Mouse (Mus musculus): ENCODE data around the gene Tspan18.

Gene Tspan18

DNA sequence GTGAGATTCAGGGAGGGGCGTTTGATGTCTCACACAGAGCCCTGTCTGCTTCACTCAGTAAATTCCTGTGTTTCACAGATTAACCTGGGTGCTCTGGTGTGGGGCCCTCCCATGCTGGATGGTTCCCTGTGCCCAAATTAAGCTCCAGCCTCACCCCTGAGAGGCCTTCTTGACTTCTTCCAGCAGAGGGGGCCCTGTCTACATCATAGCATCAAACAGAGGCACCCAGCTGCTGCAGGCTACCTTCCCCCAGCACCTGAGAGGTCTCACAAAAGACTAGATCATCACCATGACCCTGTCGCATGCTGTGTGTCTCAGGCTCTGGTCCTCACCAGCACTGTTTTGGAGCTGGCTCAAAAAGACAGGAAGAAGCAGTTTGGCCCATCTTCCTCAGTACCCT, 121.9 kb downstream of the Tspan18 start:
- no peak for DNase-seq

GRCm38 (mm10) chr2:93206126-93206525, 128.2 kb downstream of the Tspan18 start:
- DNase-seq: no peak

GRCm38 (mm10) chr2:93204571-93204970, 129.7 kb downstream of the Tspan18 start:
- no peak for DNase-seq

GRCm38 (mm10) chr2:93203682-93204081, 130.6 kb downstream of the Tspan18 start:
- DNase-seq: peak; percentile 72

GRCm38 (mm10) chr2:93202782-93203181, 131.5 kb downstream of the Tspan18 start:
- DNase-seq: no peak

DNA sequence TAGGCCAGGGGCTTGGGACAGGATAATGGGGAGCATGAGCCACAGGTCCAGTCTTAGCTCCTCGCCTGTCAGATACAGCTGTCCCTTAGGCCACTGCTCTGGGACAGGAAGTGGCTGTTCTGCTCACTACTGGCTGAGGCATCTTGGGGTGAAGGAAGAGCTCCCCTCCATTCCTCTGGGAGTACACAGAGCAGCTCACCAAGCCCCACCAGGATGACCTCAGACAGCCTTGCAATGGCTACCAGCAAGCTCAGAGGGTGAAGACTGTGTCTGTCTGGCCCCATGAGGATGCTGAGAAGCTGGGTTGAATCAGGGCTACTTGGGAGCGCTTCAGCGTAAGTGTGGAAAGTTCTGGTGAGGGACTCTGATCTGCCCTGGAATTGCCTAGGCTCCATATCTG, 132.3 kb downstream of the Tspan18 start:
- no peak for DNase-seq

GRCm38 (mm10) chr2:93200681-93201340, 133.5 kb downstream of the Tspan18 start:
- no peak for DNase-seq

DNA sequence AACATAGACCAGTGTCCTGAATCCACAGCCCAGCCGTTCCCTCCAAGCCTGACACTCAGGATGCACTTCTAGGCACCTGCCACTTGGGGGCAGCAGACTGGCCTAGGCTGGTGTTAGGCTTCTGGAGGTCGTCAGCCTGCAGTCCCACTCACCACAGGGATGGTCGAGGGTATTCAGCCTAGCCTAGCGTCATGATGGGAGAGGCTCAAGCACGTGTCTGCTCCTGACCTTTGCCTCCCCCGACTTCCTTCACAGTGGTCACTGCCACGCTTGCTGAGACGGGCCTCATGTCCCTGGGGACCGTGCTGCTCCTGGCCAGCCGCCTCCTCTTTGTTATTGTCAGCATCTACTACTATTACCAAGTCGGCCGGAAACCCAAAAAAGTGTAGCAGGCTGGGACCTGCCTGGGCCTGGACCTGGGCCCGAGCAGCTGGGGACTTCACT, 134.8 kb downstream of the Tspan18 start:
- DNase-seq: peak; percentile 81

DNA sequence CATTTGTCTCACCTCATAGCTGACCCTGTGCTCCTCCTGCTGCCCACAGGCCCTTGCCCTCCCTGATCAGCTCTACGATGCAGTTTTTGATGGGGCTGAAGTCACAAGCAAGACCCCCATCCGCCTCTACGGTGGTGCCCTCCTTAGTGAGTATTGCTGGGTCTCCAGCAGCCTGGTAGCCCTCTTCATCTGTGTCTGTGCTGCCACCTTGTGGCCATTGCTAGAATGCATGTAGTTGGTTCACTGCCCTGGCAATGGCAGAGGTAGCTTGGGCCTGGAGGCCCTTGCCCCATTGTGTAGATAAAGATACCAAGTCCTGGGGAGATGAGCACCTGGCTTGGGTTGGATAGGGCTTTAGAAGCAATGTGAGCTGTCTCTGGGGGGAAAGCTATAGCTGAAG, 135.5 kb downstream of the Tspan18 start:
- DNase-seq: peak; percentile 92

DNA sequence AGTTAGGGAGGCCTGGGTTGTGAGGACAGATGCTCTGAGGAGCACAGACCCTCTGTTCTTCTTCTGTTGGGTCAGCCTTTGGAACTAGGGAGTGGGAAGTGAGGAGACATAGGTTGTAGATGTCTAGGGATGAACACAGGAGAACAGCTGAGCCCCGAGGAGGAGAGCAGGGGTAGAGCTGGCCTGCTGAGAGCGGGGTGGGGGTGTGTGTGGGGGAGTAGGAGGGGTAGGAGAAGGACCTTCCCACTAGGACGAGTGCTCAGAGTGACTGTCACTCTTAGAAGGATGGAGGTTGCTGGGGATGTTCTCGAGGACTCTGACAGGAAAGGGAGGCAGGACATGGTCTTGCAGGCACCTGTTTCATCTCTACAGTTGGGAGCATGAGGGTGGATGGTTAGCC, 140.5 kb downstream of the Tspan18 start:
- DNase-seq: no peak

DNA sequence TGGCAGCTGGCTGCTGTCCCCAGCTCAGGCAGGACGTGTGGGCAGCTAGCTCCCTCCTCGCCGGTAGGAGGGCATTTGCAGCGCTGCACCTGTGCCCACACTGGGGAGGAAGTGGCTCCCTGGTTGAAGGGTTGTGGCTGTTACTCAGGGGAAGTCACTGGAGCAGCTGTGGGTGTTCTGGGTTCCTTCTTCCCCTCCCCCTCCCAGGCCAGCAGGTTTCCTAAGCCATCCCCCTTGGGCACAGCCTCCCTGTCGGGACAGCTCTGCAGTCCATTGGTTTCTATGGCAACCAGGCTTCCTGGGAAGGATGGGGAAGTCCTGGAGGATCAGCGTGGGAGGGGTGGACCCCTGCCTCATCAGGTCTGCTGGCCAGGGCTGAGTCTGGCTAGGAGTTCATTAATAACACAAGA, 141.6 kb downstream of the Tspan18 start:
- peak; percentile 74 for DNase-seq

- peak; percentile 28 for DNase-seq
These were observed 142.1 kb downstream of the Tspan18 start for GRCm38 (mm10) chr2:93192182-93192560.

DNA sequence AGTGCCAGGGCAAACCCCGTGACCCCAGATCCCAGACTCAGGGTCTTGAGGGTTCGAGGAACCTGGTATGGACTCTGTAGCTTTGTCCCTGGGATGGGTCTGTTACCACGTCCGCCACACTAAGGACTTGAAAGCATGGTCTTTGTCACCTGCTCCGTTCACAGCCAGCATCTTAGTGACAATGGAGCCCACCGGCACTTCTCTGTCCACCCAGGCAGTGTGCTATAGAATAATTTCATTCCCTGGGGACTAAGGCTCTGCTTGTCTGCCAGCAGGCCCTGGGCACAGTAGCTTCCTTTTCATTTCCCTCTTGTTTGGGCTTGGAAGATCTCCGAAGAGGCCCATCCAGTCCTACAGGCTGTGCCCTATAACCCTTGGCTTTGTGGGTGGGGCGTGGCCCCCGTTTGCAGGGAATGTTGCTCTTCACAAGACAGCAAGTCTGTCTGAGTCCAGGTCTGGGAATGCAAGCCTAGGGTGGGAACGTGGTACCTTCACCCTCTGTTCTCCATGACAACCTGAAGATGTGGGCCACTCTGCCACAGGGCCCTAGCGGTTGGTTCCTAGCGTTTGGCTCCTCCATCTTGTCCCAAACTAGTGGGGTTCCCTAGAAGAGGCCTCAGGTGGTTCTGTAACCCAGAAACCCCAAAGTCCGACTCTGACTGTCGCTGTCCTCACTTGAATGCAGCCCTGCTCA, 142.7 kb downstream of the Tspan18 start:
- DNase-seq: no peak

DNA sequence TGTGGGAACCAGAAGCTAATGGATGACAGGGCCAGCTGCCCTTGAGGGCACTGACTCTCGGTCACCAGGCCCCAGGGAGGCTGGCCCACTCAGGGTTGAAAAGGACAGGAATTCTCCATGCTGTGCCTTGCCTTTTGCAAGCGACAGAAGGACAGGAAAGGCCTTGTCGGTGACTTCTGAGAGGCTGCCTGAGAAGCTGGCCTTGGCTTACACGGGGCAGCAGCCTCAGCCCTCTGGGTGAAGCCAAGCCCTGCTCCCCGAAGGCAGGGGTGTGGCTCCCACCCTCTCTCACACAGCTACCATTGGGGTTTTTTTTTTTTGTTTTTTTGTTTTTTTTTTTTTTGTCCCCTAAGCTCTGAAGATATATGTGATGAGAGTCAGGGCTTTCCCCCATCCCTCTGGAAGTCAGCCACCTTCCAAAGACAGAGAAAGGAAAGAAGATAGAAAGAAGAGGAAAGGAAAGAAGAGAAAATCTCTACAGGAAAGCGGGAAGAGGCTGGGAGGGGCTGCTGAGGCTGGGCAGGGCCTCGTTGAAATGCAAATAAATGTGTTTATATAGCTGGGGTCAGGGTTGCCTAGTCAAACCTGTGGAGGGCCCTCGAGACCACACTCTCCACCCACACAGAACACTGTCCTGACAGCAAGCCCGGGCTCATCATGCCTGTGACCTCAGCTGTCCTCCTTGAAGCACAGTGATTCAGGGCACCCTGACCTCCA, 143.4 kb downstream of the Tspan18 start:
- no peak for DNase-seq

- DNase-seq: peak; percentile 67
These were observed 145.4 kb downstream of the Tspan18 start for GRCm38 (mm10) chr2:93188761-93189458.

DNA sequence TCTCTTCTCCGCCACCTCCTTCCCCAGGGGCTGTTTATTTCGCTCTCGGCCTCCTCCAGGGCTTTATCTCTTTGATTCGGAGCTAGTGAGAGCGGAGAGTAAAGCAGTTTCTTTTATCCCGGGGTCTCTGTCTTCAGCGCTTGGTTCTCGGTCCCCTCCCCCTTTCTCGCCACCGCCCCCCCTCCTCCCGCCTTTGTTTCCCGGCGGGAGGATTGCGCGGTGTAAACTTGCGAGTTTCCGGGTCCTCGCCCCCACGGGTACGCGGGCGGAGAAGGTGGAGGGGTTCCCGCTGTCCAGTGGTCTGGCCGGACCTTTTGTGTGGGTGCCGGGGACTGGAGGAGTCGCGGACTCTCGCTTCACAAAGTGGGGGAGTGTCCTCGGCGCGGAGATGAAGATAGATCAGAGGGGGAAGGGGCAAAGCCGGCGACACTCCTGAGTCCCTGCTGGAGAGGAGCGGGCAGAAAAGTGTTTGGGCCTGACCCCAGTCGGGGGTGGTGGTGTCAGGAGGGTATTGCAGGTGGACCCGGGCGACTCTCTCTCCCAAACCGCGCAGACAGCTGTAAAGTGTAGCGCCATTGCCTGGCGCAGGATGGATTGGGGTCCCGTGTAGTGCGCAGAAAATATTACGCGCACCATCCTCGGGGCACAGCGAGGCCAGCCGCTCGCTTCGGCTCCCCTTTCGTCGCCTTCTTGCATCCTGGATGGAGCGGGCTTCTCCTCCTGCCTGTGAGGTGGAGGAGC, 146.1 kb downstream of the Tspan18 start:
- peak; percentile 61 for DNase-seq

DNA sequence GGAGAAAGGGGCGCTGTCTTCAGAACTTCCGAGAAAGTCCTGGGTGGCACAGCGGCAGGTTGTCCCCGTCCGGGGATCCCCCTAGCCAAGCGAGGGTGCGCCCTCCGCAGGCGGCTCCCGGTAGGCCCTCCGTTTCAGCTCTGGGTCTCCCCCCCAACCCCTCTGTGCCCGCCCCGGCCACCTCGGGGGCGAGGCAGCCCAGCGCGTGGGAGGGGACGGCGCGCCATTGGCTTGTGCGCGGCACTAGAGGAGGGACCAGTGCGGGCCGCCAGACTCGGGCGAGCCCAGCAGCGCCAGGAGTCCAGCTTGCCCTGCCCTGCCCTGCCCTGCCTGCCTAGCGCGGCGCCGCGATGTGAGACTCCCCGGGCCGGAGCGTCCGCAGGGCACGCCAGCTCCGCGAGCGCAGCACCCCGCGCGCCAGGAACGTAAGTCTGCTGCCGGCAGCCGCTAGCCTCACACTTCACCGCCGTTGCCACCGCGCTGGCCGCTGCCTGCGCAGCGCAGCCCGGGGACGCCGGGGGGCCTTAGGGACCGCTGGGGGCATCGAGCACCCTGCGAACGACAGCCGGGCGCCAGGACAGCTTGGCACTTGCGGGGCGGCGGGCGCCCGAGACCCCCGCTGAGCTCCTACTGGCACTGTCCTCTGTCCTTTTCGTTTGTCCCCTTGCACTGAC, 146.8 kb downstream of the Tspan18 start, which contains the start of gene Trp53i11:
TSS of gene Trp53i11 (plus strand) at position 226 of the 674 bp plus-strand sequence.
- peak; percentile 95 for DNase-seq

- no peak for DNase-seq
These were observed 151.4 kb downstream of the Tspan18 start for GRCm38 (mm10) chr2:93182859-93183258.

DNA sequence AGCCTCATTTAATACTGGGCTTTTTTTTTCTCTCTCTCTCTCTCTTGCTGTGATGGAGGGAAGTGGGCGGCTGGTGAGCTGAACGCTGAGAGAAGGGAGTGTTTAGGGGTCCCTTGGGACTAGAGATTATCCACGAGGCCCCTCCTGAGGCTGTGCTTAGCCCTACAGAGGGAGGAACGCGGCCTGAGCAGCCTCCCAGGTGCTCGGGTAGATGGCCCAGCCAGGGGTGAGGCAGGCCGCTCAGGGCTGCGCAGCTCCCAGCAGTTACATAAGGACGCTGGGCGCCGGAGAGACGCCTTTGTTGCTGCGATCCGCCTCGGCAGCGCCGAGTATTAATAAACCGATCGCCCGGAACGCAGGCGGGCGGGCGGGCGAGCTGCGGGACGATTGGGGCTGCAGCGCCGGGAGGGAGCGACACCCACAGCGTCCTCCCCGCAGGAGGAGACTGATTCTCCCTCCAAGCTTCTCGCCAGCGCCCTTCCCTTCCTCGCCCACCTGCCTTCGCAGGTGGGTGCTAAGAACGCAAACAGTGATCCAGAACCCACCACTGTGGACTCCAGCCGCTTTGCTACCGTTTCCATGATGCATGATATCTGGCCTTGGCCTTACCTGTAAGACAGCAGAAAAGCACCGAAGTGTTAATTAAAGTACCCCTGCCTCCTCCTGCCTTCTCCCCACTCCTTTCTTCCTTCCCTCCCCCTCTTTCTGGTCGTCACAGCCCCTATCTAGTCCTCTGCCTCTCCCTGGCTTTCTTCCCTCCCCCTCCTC, 154.0 kb downstream of the Tspan18 start:
- DNase-seq: peak; percentile 56

DNA sequence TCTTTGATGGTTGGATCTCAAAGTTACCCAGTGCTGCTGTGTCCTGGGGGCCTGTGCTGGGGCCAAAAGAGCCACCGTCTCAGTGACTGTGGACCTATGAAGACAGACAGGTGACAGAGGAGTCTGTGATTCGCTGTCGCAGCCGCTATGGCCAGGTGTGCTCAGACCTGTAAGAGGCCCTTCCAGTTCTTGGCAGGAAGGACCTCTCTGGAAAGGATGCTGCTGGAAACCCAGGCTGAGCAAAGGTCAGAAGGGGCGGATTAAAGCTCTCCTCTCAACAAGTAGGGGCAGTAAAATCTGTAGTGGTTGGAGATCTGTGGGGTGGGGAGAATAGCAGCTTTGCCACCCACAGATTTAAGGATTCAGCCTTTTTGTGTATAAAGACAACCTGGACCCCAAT, 154.7 kb downstream of the Tspan18 start:
- DNase-seq: no peak

DNA sequence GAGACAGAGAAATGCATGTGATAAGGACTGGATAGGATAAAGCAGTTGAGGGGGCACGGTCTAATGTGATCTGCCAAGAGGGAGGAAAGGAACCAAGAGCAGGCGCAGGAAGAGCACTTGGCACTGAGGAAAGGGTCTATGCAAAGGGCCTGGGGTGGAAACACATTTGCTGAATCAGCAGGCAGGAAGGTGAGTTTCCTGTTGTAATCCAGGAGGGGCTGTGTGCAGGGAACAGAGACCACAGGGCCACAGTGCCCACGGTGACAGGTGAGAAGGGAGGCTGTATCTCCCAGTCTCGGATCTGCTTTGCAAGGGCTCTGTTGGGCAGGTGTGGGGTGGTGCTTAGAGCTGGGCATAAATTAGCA, 156.0 kb downstream of the Tspan18 start:
- no peak for DNase-seq
